Mouse (Mus musculus) liver, adult 2 months (tissue): ENCODE results near the gene Nrarp.

Source experiments
- CTCF ChIP-seq: fragments of 200-500 bp; IDR thresholded peaks from 2 replicates; pipeline ENCODE4 v1.5.1; 2011; ENCODE audit warnings: low read depth, low read length, control low read depth
- POLR2A ChIP-seq: fragments of 200-500 bp; IDR thresholded peaks from 2 replicates; pipeline ENCODE4 v1.6.1; 2011; ENCODE audit warnings: low read length, control low read depth; ENCODE audit not compliant: insufficient read depth; ENCODE audit errors: extremely low read depth

- TF ChIP-seq POLR2A (no peak), CTCF (no peak)
These were observed 2.8 kb downstream of the Nrarp start for GRCm38 (mm10) chr2:25183336-25183735.
